Mouse (Mus musculus) spleen, embryonic (tissue): Measurements from ENCODE around the gene Radil.

Experiments
- CTCF ChIA-PET: fragments of 350-600 bp; sonication (Branson Sonifier 250); formaldehyde crosslinking; loops from one replicate; lab custom pipeline; 2022; lab: Charles Lee

Gene Radil

DNA sequence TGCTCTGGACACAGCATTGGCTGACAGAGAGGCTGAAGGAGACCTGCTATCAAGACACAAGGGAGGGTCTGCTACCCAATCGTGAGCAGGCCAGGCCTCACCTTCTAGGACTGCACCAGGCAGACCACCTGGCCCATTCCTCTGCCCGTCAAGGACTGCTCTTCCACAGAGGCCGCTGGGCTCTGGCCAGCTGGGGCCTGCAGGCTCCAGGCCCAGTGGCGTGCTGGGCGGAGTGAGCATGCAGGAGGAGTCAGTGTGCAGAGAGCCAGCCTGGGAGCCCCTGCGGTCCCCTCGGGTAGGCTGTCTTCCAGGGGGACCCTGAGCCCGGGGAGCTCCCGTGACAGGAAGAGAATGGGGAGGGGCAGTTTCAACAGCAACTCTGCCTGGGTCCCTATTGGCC lies 64.2 kb downstream of the Radil start:
- CTCF ChIA-PET, result no interaction called here

DNA sequence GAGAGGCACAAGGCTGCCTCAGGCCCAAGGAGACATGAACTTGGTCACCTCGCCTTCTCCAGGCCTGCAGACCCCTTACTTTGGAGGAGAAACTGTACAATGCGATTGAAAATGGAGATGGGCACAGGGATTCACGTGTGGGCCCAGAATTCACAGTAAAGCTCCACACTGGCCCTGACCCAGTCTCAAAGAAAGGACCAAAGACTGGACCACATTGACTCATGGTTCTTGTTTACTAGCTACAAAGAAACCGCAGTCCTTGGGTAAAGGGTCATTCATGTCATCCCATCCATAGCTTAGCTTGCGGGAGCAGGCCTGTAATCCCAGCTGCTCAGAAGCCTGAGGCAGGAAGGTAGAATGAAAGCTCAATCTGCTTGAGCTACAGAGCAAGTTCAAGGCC lies 67.3 kb downstream of the Radil start:
- CTCF ChIA-PET, result no interaction called here

DNA sequence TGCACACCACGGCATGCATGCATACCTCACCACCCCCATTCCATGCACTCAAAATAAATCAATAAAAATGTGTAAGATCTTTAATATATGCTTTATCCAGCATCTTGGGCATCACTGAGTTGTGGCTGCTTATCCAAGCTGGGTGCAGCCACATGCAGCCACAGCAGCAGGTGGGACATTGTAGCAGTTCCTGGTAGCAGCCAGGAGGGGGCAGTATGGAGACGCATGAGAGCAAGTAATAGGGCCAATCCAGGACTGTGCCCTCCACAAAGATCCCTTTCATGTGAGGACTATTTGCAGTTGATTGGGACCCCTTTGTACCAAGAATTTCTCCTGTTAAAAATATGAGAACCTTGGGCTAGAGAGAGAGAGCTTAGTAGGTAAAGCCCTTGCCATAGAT lies 68.4 kb downstream of the Radil start:
- CTCF ChIA-PET, result no interaction called here

DNA sequence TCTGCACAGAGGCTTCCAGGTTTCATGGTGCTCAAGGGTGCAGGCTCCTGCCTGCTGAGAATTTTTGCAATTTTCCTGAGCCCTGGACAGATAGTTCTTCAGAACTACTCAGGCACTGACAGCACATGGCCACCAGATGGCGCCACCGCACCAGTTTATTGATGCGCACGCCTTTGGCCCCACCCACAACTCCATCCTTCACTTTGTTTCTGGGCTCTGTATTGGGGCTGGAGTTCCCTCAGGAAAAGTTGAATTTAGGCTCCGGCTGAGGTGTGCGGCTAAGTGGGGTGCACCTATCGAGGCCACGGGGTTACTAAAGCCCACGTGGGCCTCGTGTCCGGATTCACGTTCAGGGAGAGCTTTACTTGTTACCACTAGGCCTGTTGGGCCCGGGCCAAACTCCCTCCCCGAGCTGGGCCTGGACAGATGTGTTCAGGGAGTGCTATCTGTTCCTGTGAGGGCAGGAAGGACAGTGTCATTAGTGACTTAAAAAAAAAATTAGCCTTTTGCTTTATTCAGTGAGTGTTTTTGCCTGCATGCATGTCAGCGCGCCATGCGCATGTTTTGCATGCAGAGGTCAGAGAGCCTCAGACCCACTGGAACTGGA lies 72.0 kb downstream of the Radil start:
- CTCF ChIA-PET, result no interaction called here

DNA sequence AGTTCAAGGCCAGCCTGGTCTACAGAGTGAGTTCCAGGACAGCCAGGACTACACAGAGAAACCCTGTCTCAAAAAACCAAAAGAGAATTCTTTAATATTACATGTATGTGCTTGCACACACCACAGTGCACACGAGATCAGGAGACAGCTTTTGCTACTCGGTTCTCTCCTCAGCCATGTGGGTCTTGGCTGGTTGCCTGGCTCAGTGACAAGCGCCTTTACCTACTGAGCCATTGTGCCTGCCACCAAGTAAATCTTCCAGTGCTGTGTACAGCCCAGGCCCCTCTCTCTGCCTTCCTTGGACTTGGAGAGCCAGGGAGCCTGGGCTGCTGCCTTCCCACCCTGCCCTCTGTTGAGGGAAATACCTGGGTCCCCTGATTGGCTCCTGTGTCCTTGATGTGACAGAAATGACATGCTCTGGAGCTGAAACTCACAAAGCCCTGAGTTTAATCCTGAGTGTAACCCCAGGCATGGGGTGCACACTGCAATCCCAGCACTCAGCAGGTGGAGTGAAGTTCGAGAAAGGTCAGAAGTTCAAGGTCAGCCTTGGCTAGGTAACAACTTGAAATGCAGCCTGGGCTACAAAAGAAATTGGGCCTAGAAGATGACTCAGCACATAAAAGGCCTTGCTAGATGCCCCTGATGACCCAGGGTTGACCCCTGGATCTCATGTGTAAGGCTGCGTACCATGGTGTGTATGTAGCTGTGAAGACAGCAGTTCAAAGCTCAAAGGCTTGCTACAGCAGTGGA lies 72.9 kb downstream of the Radil start:
- CTCF ChIA-PET, result no interaction called here

- CTCF ChIA-PET, result no interaction called here
Measured at GRCm38 (mm10) chr5:142477346-142477745, 73.6 kb downstream of the Radil start.

DNA sequence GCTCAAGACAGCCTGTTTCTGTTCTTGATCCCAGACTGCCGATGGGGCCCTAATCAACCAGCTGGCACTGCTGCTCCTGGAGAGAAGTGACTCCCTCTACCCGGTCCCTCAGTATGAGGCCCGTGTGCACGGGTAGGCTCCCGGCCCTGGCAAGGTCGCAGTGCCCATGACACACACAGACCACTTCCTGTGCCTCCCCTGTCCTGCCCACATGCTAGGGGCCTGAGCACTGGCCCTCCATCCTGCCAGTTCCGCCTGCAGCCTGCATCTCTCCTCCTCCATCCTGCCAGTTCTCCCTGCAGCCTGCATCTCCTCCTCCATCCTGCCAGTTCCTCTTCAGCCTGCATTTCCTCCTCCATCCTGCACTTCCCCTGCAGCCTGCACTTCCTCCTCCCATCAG lies 75.2 kb downstream of the Radil start:
- CTCF ChIA-PET, result interaction anchor here (0.5 kb wide), 3 partner anchors 29 to 165 kb away, joined by 3 to 10 read pairs (median 4); no protein-coding TSS in a partner anchor

- CTCF ChIA-PET, result interaction anchor here (0.7 kb wide), 1 partner anchor 21 kb away, joined by 3 read pairs; no protein-coding TSS in a partner anchor
Measured at GRCm38 (mm10) chr5:142473696-142474095, 77.2 kb downstream of the Radil start.

DNA sequence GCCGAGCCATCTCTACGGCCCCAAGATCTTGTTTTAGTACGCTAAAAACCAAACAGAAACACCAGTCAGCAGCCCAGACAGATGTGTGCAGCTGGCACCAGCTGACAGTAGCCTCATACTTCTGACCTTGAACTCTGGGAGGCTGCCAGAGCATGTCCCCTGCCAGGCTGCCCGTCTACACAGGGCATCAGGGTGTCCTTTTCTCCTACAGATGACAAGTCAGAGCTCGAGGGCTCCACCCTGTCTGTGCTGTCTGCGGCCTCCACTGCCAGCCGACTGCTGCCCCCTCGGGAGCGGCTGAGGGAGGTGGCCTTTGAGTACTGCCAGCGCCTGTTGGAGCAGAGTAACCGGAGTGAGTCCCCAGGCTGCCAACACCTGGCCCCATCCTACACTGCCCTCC lies 81.1 kb downstream of the Radil start:
- CTCF ChIA-PET, result no interaction called here

- CTCF ChIA-PET, result no interaction called here
Measured at GRCm38 (mm10) chr5:142468375-142468774, 82.5 kb downstream of the Radil start.

- CTCF ChIA-PET, result no interaction called here
Measured at GRCm38 (mm10) chr5:142463461-142464454, 87.1 kb downstream of the Radil start, which contains the start of gene Ap5z1. Ap5z1 (plus strand) TSS chr5:142463944.

DNA sequence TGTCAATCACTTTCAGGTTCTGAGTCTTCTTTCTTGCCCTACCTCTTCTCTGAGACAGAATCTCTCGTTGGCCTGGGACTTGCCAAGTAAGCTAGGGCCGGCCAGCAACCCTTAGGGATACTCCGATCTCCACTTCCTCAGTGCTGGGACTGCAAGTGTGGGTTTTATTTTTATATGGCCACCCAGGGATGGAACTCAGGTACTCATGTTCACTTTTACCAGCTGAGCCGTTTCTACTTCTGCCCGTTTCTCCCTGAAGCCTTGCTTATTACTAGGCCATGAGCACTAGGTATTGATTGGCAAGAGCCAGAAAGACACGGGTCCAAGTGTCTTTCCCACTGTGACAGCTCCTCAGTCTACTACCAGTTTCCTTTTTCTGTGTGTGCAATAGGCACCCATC lies 87.9 kb downstream of the Radil start:
- CTCF ChIA-PET, result no interaction called here

- CTCF ChIA-PET, result no interaction called here
Measured at GRCm38 (mm10) chr5:142462641-142462948, 88.3 kb downstream of the Radil start.

GRCm38 (mm10) chr5:142461942-142462640 lies 88.8 kb downstream of the Radil start:
- CTCF ChIA-PET, result interaction anchor here (0.6 to 1.3 kb wide), 2 partner anchors 11 to 103 kb away, joined by 3 to 4 read pairs; no protein-coding TSS in a partner anchor

- CTCF ChIA-PET, result no interaction called here
Measured at GRCm38 (mm10) chr5:142459834-142460233, 91.1 kb downstream of the Radil start.

DNA sequence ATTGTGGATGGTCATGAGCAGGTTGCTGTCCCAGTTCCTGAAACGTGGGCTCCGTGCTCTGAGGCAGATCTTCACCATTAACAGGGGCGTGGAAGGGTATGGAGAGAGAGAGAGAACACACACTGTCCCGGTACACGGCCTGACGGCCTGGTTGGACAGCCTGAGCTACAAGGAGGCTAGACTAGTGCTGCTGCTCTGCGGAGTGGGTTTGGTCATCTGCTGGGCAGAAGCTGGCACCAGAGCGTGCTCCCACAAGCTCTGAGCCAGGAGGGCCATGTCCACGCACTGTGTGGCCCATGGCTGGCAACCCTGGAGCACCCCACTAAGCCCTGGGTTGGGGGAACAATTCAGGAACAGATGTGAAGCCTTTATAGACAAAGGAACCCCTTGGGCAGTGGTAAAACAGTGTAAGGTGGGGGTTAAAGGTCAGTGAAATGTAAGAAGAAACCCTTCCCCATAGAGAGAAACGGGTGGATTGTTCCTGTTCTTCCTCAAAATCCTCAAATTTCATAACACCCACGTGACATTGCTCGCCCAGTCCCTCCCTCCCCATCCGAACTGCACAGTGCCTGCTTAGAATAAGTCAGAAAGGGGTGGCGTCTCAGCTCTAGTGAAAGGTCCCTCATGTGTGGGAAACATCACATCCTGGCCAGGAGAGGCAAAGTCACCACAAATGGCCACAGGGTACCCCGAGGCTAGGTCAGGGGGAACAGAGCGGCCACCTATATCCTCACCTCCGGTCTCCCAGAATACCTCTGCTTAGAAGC lies 91.9 kb downstream of the Radil start:
- CTCF ChIA-PET, result interaction anchor here (0.6 kb wide), 1 partner anchor 109 kb away, joined by 4 read pairs; no protein-coding TSS in a partner anchor

- CTCF ChIA-PET, result no interaction called here
Measured at GRCm38 (mm10) chr5:142457345-142457744, 93.6 kb downstream of the Radil start.

- CTCF ChIA-PET, result no interaction called here
Measured at GRCm38 (mm10) chr5:142456318-142456717, 94.6 kb downstream of the Radil start.

- CTCF ChIA-PET, result interaction anchor here (0.6 kb wide), 1 partner anchor 13 kb away, joined by 3 read pairs; no protein-coding TSS in a partner anchor
Measured at GRCm38 (mm10) chr5:142453742-142454141, 97.2 kb downstream of the Radil start.

DNA sequence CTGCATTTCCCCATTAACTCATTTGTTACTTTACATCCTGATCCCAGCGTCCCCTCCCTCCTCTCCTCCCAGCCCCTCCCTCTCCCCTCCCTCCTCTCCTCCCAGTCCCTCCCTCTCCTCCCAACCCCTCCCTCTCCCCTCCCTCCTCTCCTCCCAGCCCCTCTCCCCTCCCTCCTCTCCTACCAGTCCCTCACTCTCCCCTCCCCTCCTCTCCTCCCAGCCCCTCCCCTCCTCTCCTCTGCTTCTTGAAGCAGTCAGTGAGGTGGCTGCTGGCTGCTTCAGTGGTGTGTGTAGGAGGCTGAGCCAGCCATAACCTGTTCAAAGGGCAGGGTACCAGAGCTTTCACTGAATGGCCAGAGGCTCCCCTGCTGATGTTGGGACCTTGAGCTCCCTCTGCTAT lies 99.1 kb downstream of the Radil start:
- CTCF ChIA-PET, result no interaction called here
